Mouse (Mus musculus) liver, postnatal 0 days (tissue): ENCODE results near the gene Armt1. TPM values are rescaled to one million over a fixed set of nuclear protein-coding genes. Genes with fewer than 3 reads are reported as not detected.
A peak's percentile ranks its signal among the peaks of the same experiment; 100 is the strongest.

Experiments
- ATAC-seq: fragments of 200-750 bp; cut with Nextera tagmentation; 2 replicates; pipeline ENCODE4 v1.8.0; 2017; ENCODE audit warnings: mild to moderate bottlenecking, moderate library complexity
- DNase-seq: peaks from one replicate; pipeline ENCODE4 v3.0.0-alpha.2; 2016
- H3K27ac ChIP-seq: fragments of 300-500 bp; sonication (generic); 2 replicates; pipeline ENCODE4 v1.5.1; 2014; ENCODE audit warnings: antibody characterized with exemption, moderate library complexity, mild to moderate bottlenecking, low read depth
- H3K27me3 ChIP-seq: fragments of 300-500 bp; sonication (generic); 2 replicates; pipeline ENCODE4 v1.6.1; 2014; ENCODE audit warnings: low read length, control low read depth, mixed read lengths; ENCODE audit not compliant: insufficient read depth
- H3K36me3 ChIP-seq: fragments of 300-500 bp; sonication (generic); replicated peaks from 2 replicates; pipeline ENCODE4 v1.6.1; 2014; ENCODE audit warnings: mild to moderate bottlenecking, control low read depth, low read length, moderate library complexity, mixed read lengths; ENCODE audit not compliant: insufficient read depth
- H3K4me1 ChIP-seq: fragments of 300-500 bp; sonication (generic); 2 replicates; pipeline ENCODE4 v1.6.1; 2014; ENCODE audit warnings: antibody characterized with exemption, mild to moderate bottlenecking, control low read depth; ENCODE audit not compliant: insufficient read depth
- H3K4me2 ChIP-seq: fragments of 300-500 bp; sonication (generic); 2 replicates; pipeline ENCODE4 v1.6.1; 2014; ENCODE audit warnings: low read depth, mild to moderate bottlenecking, low read length, moderate library complexity, mixed read lengths
- H3K4me3 ChIP-seq: fragments of 300-500 bp; sonication (generic); 2 replicates; pipeline ENCODE4 v1.5.1; 2014; ENCODE audit warnings: low read depth, low read length
- H3K9ac ChIP-seq: fragments of 300-500 bp; sonication (generic); replicated peaks from 2 replicates; pipeline ENCODE4 v1.6.1; 2014; ENCODE audit warnings: mild to moderate bottlenecking, moderate library complexity
- H3K9me3 ChIP-seq: fragments of 300-500 bp; sonication (generic); 2 replicates; pipeline ENCODE4 v1.6.1; 2016; ENCODE audit warnings: mild to moderate bottlenecking, control low read depth, low read length, mixed read lengths
- CTCF ChIP-seq: sonication (generic); IDR thresholded peaks from 2 replicates; pipeline ENCODE4 v1.5.1; 2016; ENCODE audit warnings: antibody characterized with exemption, low read depth
- EP300 ChIP-seq: IDR thresholded peaks from 2 replicates; pipeline ENCODE4 v1.6.1; 2016; ENCODE audit warnings: antibody characterized with exemption, low read depth, mild to moderate bottlenecking
- WGBS: fragments of 180-500 bp; shearing (Covaris S2); extraction: QIAGEN DNeasy Blood & Tissue Kit; methylation state at CpG from one replicate; pipeline ENCODE4 v1.1.7; 2014; ENCODE audit not compliant: insufficient replicate concordance; 5-methylcytosine and 5-hydroxymethylcytosine counted together
- polyA plus RNA-seq: library from polyadenylated mRNA; unstranded; fragments of >200 nt; fragmentation: Nextera tagmentation; extraction: Ambion mirVana; gene quantifications from 2 replicates; pipeline ENCODE4 v1.2.1, GENCODE M21; 2015

The Armt1 gene
- polyA plus RNA-seq, 1 experiment from 2014 or later: 12.3 TPM

DNA sequence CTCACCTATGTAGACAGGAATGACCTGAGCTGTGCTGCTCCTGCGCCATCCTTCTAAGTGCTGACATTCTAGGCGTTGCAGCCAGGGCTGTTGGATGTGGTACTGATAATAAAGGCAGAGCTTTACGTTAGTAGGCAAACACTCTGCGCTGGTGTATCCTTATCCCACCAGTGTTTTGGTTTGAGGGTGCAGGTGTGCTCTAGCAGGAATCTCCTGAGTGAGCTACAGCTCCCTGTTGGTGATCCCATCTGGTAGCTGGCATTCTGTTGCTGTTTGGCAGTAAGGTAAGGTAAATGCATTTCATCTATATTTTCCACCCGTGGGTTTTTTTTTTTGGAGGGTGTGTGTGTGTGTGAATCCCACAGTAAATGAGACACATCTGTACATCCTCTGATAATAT is 34.2 kb upstream of the Armt1 start:
- Histone ChIP-seq H3K4me2 (no peak overlapping the region), H3K27ac (no peak overlapping the region), H3K36me3 (peaks cover 16% of the 10 kb centered on the region), H3K9me3 (no peaks in the 10 kb centered on the region), H3K9ac (no peak overlapping the region), H3K4me3 (no peak overlapping the region), H3K27me3 (no peaks in the 10 kb centered on the region), H3K4me1 (0 out of 2 replicates have a peak, but pooled peaks cover 1% of the 10 kb centered on the region)
- WGBS: 78% methylated on average over 5 of the region's 5 CpGs
- no peak for TF ChIP-seq CTCF
- DNase-seq (no peak), ATAC-seq (no peak)

DNA sequence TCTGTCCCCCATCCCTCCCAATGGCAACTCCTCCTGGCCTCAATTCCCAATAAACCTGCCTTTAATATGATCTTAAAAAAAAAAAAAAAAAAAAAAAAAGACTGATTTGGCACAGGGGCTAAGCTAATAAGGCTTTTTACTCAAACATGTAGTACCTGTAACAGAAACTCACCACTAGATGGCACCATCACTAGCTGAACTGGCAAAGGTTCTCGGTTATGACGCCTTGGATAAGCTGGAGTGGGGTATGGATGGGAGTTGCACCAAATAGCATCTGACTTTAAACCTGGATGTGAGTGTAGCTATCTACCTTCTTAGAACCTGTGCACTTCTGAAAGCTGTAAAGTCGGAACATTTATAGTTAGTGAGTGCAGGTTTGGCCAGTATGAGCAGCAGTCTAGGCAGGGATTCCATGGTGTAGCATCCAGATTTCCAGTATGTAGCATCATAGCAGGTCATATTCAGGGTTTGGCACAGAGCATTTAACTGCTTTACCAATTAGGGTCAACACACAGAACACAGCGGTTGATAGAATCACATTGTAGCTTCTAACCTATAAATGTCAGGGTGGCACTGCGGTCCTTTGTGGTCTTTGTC is 27.3 kb upstream of the Armt1 start:
- no peaks in the 10 kb centered on the region for H3K4me1 ChIP-seq
- H3K4me3 ChIP-seq: no peak overlapping the region
- no peak overlapping the region for H3K4me2 ChIP-seq
- H3K9ac ChIP-seq: no peak overlapping the region
- 53% methylated on average over 5 of the region's 5 CpGs for WGBS
- ATAC-seq (no peak; the same call in 1 of the 2 replicates), DNase-seq (peak; percentile 39)
- H3K9me3 ChIP-seq: no peaks in the 10 kb centered on the region
- no peaks in the 10 kb centered on the region for H3K27me3 ChIP-seq
- H3K36me3 ChIP-seq: peaks cover 39% of the 10 kb centered on the region
- no peak overlapping the region for H3K27ac ChIP-seq
- TF ChIP-seq CTCF (peak; percentile 82), EP300 (no peak)

DNA sequence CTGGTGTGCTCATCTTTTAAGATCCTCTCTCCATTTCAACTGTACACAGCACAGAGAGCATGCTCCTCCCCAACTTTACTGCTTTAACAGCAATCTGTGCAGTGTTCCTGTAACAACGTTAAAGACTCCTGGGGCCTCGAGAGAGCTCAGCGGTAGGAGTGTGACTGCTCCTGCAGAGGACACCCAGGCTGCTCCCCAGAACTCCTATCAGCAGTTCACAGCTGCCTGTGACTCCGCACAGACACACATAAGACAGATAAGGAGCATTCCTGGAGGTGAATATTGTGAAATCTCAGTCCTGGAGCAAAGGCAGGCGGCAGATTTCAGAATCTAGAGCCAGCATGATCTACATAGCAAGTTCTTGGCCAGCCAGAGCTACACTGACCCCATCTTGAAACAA is 26.8 kb upstream of the Armt1 start:
- Histone ChIP-seq H3K27me3 (no peaks in the 10 kb centered on the region), H3K27ac (no peak overlapping the region), H3K9me3 (no peaks in the 10 kb centered on the region), H3K4me3 (no peak overlapping the region), H3K36me3 (peaks cover 43% of the 10 kb centered on the region), H3K4me1 (no peaks in the 10 kb centered on the region), H3K9ac (no peak overlapping the region), H3K4me2 (no peak overlapping the region)
- TF ChIP-seq CTCF (no peak), EP300 (no peak)
- DNase-seq (no peak), ATAC-seq (peak; percentile 63)
- WGBS: 39% methylated on average over 5 of the region's 5 CpGs

DNA sequence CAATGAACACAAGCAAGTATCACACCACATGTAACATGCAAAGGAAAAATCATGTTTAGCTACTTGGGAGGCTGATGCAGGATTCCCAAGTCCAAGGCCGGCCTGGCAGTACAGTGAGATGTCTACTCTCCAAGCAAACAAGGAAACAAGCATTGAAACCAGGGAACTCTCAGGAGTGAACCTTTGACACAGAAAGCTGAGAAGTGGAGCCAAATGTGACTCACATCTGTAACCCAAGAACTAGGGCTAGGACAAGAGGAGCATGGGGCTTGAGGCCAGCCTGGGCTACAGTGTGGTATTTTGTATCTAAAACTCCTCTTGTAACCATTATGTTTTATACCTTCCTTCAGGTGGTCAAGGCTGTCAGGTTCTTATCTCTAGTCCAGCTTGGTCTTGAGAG is 25.1 kb upstream of the Armt1 start:
- Histone ChIP-seq H3K4me1 (no peaks in the 10 kb centered on the region), H3K27ac (no peak overlapping the region), H3K4me3 (no peak overlapping the region), H3K4me2 (no peak overlapping the region), H3K9ac (no peak overlapping the region), H3K9me3 (no peaks in the 10 kb centered on the region), H3K36me3 (peaks cover 49% of the 10 kb centered on the region), H3K27me3 (no peaks in the 10 kb centered on the region)
- TF ChIP-seq EP300 (no peak), CTCF (no peak)
- no peak for ATAC-seq
- DNase-seq: no peak
- WGBS: 69% methylated on average over 1 of the region's 1 CpGs

DNA sequence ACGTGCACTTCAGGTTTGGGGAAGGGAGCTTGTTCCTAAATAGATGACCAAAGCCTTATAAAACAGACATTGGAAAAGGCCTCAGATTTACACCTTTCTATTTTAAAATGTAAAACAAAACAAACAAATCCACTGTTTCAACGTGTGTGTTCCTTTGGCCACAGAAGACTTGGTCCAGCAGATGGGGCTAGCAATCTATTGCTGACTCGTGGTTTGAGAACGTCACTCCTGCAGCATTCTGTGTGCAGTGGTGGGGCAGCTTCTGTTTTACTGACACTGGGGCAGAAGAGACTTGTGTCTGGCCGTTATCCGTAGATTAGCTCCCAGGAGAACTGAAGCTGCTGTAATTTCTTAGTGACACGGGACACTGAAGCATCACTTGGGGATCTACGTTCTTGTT is 7.0 kb upstream of the Armt1 start:
- no peaks in the 10 kb centered on the region for H3K27me3 ChIP-seq
- H3K9me3 ChIP-seq: no peaks in the 10 kb centered on the region
- H3K27ac ChIP-seq: no peak overlapping the region
- ATAC-seq: no peak
- H3K4me3 ChIP-seq: no peak overlapping the region
- 69% methylated on average over 8 of the region's 8 CpGs for WGBS
- no peak for DNase-seq
- TF ChIP-seq CTCF (peak; percentile 38; the same call in 1 of the 2 replicates), EP300 (no peak)
- H3K9ac ChIP-seq: no peak overlapping the region
- peaks cover 38% of the 10 kb centered on the region for H3K36me3 ChIP-seq
- H3K4me2 ChIP-seq: no peak overlapping the region
- H3K4me1 ChIP-seq: peaks cover 8% of the 10 kb centered on the region

DNA sequence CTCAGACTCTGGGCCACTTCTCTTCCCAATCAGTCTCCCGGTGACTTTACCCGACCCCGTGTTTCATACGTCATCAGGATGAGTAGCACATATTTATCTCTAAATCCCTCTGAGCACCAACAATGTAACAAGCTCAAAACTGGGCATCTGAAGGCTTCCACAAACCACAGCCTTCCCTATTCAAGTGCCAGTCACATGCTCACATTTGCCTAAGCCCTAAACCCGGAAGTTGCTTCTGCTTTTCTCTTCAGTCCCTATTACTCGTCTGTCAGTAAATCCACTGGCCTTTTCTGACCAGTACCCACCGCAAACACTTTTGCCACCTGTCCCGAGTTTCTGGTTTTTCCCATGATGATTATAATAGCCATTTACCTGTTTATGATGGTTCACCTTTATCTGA is 1.9 kb upstream of the Armt1 start:
- Histone ChIP-seq H3K4me1 (peaks cover 27% of the 10 kb centered on the region), H3K4me2 (peak overlapping the region; percentile 90; the same call in 1 of the 2 replicates), H3K4me3 (no peak overlapping the region), H3K9me3 (no peaks in the 10 kb centered on the region), H3K36me3 (peaks cover 17% of the 10 kb centered on the region), H3K9ac (peak overlapping the region; percentile 76), H3K27ac (peak overlapping the region; percentile 90), H3K27me3 (no peaks in the 10 kb centered on the region)
- no peak for DNase-seq
- WGBS: 67% methylated on average over 8 of the region's 8 CpGs
- TF ChIP-seq CTCF (no peak), EP300 (no peak)
- no peak for ATAC-seq
